Mouse (Mus musculus) right cerebral cortex, postnatal 10 days (tissue): ENCODE results near the gene Eif4a3.
"Not testable (repeated sequence)": the region's sequence is repeated elsewhere in the genome, so short reads cannot be mapped to it uniquely, and the experiment has no call there.

ENCODE experiments used
- DNase-seq, 2 experiments: peaks; one replicate each; pipeline ENCODE4 v3.0.0; 2021; ENCODE audit warnings: low spot score in 2 of 2

Gene Eif4a3

GRCm38 (mm10) chr11:119249011-119249410, 50.9 kb downstream of the Eif4a3 start:
- peak in 1 of 2 experiments; percentile 29 for DNase-seq

DNA sequence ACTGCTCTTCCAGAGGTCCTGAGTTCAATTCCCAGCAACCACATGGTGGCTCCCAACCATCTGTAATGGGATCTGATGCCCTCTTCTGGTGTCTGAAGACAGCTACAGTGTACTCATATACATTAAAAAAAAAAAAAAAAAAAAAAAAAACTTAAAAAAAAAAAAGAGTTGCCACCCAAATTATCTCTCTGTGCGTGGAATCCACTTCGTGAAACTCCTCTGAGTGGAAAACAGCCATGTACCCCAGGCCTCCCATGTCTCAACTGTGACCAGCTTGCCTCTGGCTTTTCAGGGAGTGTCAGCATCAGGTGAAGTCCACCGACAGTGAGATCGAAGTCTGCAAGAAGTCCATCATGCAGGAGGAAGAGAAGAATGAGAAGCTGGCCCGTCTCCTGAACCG, 54.3 kb downstream of the Eif4a3 start:
- DNase-seq, result not testable (repeated sequence)

DNA sequence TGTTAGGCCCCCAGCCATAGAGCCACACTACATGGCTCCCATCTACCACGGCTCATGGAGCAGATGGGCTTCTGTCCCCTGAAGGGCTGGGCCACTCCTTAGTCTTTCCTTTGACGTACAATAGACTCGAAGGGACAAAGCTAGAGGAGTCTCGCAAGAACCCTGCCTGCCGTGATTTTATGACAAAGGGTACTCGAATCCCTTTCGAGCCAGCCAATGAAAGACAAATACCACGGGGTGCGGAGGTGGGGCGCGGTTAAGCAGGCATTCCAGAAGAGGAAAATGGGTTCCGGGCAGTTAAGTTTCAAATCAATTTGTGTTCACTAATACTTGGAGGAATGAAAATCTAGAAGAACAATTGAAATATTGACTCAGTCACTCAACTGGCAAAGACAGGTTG, 60.4 kb downstream of the Eif4a3 start:
- DNase-seq, result no peak
